Mouse (Mus musculus) stomach, postnatal 0 days (tissue): ENCODE data around the gene Tnfaip8l1. TPM values are rescaled to one million over a fixed set of nuclear protein-coding genes. Genes with fewer than 3 reads are reported as not detected.

ENCODE experiments used
- ATAC-seq: fragments of 200-750 bp; cut with Nextera tagmentation; 2 replicates; pipeline ENCODE4 v1.8.0; 2017; ENCODE audit not compliant: low FRiP score, low TSS enrichment
- DNase-seq: peaks from one replicate; pipeline ENCODE4 v3.0.0-alpha.2; 2016; ENCODE audit warnings: low spot score
- H3K27ac ChIP-seq: fragments of 300-500 bp; sonication (generic); replicated peaks from 2 replicates; pipeline ENCODE4 v1.5.1; 2014; ENCODE audit warnings: mild to moderate bottlenecking, control low read depth
- H3K27me3 ChIP-seq: fragments of 300-500 bp; sonication (generic); 2 replicates; pipeline ENCODE4 v1.6.1; 2014; ENCODE audit warnings: low read length; ENCODE audit not compliant: control insufficient read depth, insufficient read depth
- H3K36me3 ChIP-seq: fragments of 300-500 bp; sonication (generic); 2 replicates; pipeline ENCODE4 v1.6.1; 2014; ENCODE audit warnings: low read length, mixed read lengths; ENCODE audit not compliant: control insufficient read depth, insufficient read depth
- H3K4me1 ChIP-seq: fragments of 300-500 bp; sonication (generic); replicated peaks from 2 replicates; pipeline ENCODE4 v1.6.1; 2014; ENCODE audit warnings: antibody characterized with exemption; ENCODE audit not compliant: control insufficient read depth, insufficient read depth
- H3K4me2 ChIP-seq: fragments of 300-500 bp; sonication (generic); replicated peaks from 2 replicates; pipeline ENCODE4 v1.6.1; 2014; ENCODE audit warnings: low read depth, mild to moderate bottlenecking, control low read depth, moderate library complexity
- H3K4me3 ChIP-seq: fragments of 300-500 bp; sonication (generic); 2 replicates; pipeline ENCODE4 v1.5.1; 2014; ENCODE audit warnings: low read depth, low read length, control low read depth
- H3K9ac ChIP-seq: fragments of 300-500 bp; sonication (generic); 2 replicates; pipeline ENCODE4 v1.6.1; 2014; ENCODE audit warnings: mild to moderate bottlenecking, low read length, control low read depth, mixed read lengths
- H3K9me3 ChIP-seq: fragments of 300-500 bp; sonication (generic); 2 replicates; pipeline ENCODE4 v1.6.1; 2016; ENCODE audit warnings: low read length; ENCODE audit not compliant: control insufficient read depth
- CTCF ChIP-seq: IDR thresholded peaks from 2 replicates; pipeline ENCODE4 v1.5.1; 2016; ENCODE audit warnings: antibody characterized with exemption, low read depth, mild to moderate bottlenecking, moderate library complexity
- EP300 ChIP-seq: optimal IDR thresholded peaks from 2 replicates; pipeline ENCODE3; 2016; ENCODE audit warnings: antibody characterized with exemption
- WGBS: fragments of 180-500 bp; shearing (Covaris S2); extraction: QIAGEN DNeasy Blood & Tissue Kit; methylation state at CpG from one replicate; pipeline ENCODE4 v1.1.7; 2014; 5-methylcytosine and 5-hydroxymethylcytosine counted together
- microRNA-seq: library from miRNA; unstranded; fragments of <30 nt; microRNA quantifications from one replicate; pipeline ENCODE4, GENCODE M21; 2016
- polyA plus RNA-seq: library from polyadenylated mRNA; unstranded; fragments of >200 nt; fragmentation: Nextera tagmentation; extraction: Ambion mirVana; gene quantifications from 2 replicates; pipeline ENCODE4 v1.2.1, GENCODE M21; 2015

The Tnfaip8l1 gene
- polyA plus RNA-seq, 1 experiment from 2014 or later: 5.2 TPM

- Histone ChIP-seq H3K36me3 (no peaks in the 10 kb centered on the region), H3K9ac (no peak overlapping the region), H3K27me3 (no peaks in the 10 kb centered on the region), H3K4me1 (peaks cover 8% of the 10 kb centered on the region; the same call in 1 of the 2 replicates), H3K9me3 (no peaks in the 10 kb centered on the region), H3K27ac (peak overlapping the region; percentile 40; the same call in 1 of the 2 replicates), H3K4me2 (no peak overlapping the region), H3K4me3 (no peak overlapping the region)
- 32% methylated on average over 3 of the region's 3 CpGs for WGBS
- DNase-seq (no peak), ATAC-seq (no peak)
- no peak for TF ChIP-seq EP300
- TF ChIP-seq CTCF: no peak
Measured at GRCm38 (mm10) chr17:56219805-56220204, 57.5 kb downstream of the Tnfaip8l1 start.

Small RNA genes lying within 50 kb of the gene (microRNA-seq; reads per million reads assigned to microRNA genes)
- gene Gm44397: not detected

Other genes with a start within 250 kb of the Tnfaip8l1 start
- gene Zfp119b, start 213.0 kb upstream of the Tnfaip8l1 start, polyA plus RNA-seq: 4.9 and 5.8 TPM in 2 replicates
- 2.7 and 3.1 TPM in 2 replicates for gene Ebi3, start 209.8 kb upstream of the Tnfaip8l1 start, polyA plus RNA-seq
- gene Yju2, start 203.4 kb upstream of the Tnfaip8l1 start, polyA plus RNA-seq: 12.5 and 12.6 TPM in 2 replicates
- 3.2 and 3.4 TPM in 2 replicates for gene Shd, start 192.0 kb upstream of the Tnfaip8l1 start, polyA plus RNA-seq
- gene Fsd1, start 176.0 kb upstream of the Tnfaip8l1 start, polyA plus RNA-seq: 2.7 and 3.5 TPM in 2 replicates
- 44.2 and 50.6 TPM in 2 replicates for gene Stap2, start 156.9 kb upstream of the Tnfaip8l1 start, polyA plus RNA-seq
- 28.9 and 34.9 TPM in 2 replicates for gene Mpnd, start 156.8 kb upstream of the Tnfaip8l1 start, polyA plus RNA-seq
- gene Sh3gl1, start 125.8 kb upstream of the Tnfaip8l1 start, polyA plus RNA-seq: 100 and 101 TPM in 2 replicates
- gene Chaf1a, start 122.0 kb upstream of the Tnfaip8l1 start, polyA plus RNA-seq: 4.5 and 5.0 TPM in 2 replicates
- gene Ubxn6, start 87.4 kb upstream of the Tnfaip8l1 start, polyA plus RNA-seq: 43.0 and 45.1 TPM in 2 replicates
- 37.8 and 38.4 TPM in 2 replicates for gene Hdgfl2, start 82.8 kb upstream of the Tnfaip8l1 start, polyA plus RNA-seq
- gene Plin4, start 52.7 kb upstream of the Tnfaip8l1 start, polyA plus RNA-seq: 0.95 and 1.4 TPM in 2 replicates
- 0.48 and 0.65 TPM in 2 replicates for gene Plin5, start 44.9 kb upstream of the Tnfaip8l1 start, polyA plus RNA-seq
- 1.2 and 1.9 TPM in 2 replicates for gene Lrg1, start 40.5 kb upstream of the Tnfaip8l1 start, polyA plus RNA-seq
- 0.31 and 0.39 TPM in 2 replicates for gene Sema6b, start 22.1 kb upstream of the Tnfaip8l1 start, polyA plus RNA-seq
- gene Mydgf, start 21.4 kb downstream of the Tnfaip8l1 start, polyA plus RNA-seq: 77.0 and 83.0 TPM in 2 replicates
- gene Dpp9, start 56.4 kb downstream of the Tnfaip8l1 start, polyA plus RNA-seq: 13.8 and 14.0 TPM in 2 replicates
- gene Fem1a, start 94.3 kb downstream of the Tnfaip8l1 start, polyA plus RNA-seq: 9.6 and 10.0 TPM in 2 replicates
- gene Ticam1, start 114.3 kb downstream of the Tnfaip8l1 start, polyA plus RNA-seq: 4.6 and 6.4 TPM in 2 replicates
- 65.3 and 67.3 TPM in 2 replicates for gene Plin3, start 130.4 kb downstream of the Tnfaip8l1 start, polyA plus RNA-seq
- gene Arrdc5, start 137.8 kb downstream of the Tnfaip8l1 start, polyA plus RNA-seq: not detected in 2 replicates
- gene Uhrf1, start 140.8 kb downstream of the Tnfaip8l1 start, polyA plus RNA-seq: 18.4 and 19.5 TPM in 2 replicates
- gene Kdm4b, start 163.6 kb downstream of the Tnfaip8l1 start, polyA plus RNA-seq: 13.5 and 15.0 TPM in 2 replicates